Mouse (Mus musculus) embryonic facial prominence, embryonic 10.5 days (tissue): ENCODE data around the gene Kbtbd8. TPM values are rescaled to one million over a fixed set of nuclear protein-coding genes. Genes with fewer than 3 reads are reported as not detected.

Experiments
- polyA plus RNA-seq: library from polyadenylated mRNA; unstranded; fragments of >200 nt; fragmentation: Nextera tagmentation; extraction: Ambion mirVana; gene quantifications from 2 replicates; pipeline ENCODE4 v1.2.1, GENCODE M21; 2016

Gene Kbtbd8
- polyA plus RNA-seq, 1 experiment from 2014 or later = 7.1 TPM

Other genes starting within 250 kb of the Kbtbd8 start
- gene Gm10234, start 204.9 kb downstream of the Kbtbd8 start, polyA plus RNA-seq = not detected in 2 replicates